Mouse (Mus musculus) urinary bladder, adult 2 months (tissue): ENCODE measurements around the gene Timp2. TPM values are rescaled to one million over a fixed set of nuclear protein-coding genes. Genes with fewer than 3 reads are reported as not detected.

ENCODE experiments used
- polyA plus RNA-seq: library from polyadenylated mRNA; depleted of rRNA; stranded (reverse); fragments of >200 nt; gene quantifications from 2 replicates; pipeline ENCODE4 v1.2.3, GENCODE M21; 2012; rRNA removed

The Timp2 gene
- polyA plus RNA-seq, 1 experiment, result 600 TPM

Other genes with a start within 250 kb of the Timp2 start
- 0.01 and 0.06 TPM in 2 replicates for gene Dnah17, start 225.1 kb downstream of the Timp2 start, polyA plus RNA-seq
- gene Cyth1, start 107.1 kb downstream of the Timp2 start, polyA plus RNA-seq, result 21.0 and 23.2 TPM in 2 replicates
- 17.7 and 20.9 TPM in 2 replicates for gene Usp36, start 65.5 kb downstream of the Timp2 start, polyA plus RNA-seq
- 1.3 and 2.3 TPM in 2 replicates for gene Cep295nl, start 13.2 kb downstream of the Timp2 start, polyA plus RNA-seq
- gene Lgals3bp, start 46.4 kb upstream of the Timp2 start, polyA plus RNA-seq, result 154 and 187 TPM in 2 replicates
- 38.2 and 41.2 TPM in 2 replicates for gene Cant1, start 63.3 kb upstream of the Timp2 start, polyA plus RNA-seq
- 31.7 and 38.1 TPM in 2 replicates for gene C1qtnf1, start 72.5 kb upstream of the Timp2 start, polyA plus RNA-seq
- gene Engase, start 121.1 kb upstream of the Timp2 start, polyA plus RNA-seq, result 14.0 and 15.4 TPM in 2 replicates